Mouse (Mus musculus) embryonic facial prominence, embryonic 15.5 days (tissue): ENCODE measurements around the gene Bpifa2. TPM values are rescaled to one million over a fixed set of nuclear protein-coding genes. Genes with fewer than 3 reads are reported as not detected.

ENCODE experiments used
- ATAC-seq: fragments of 200-750 bp; cut with Nextera tagmentation; 2 replicates; pipeline ENCODE4 v1.8.0; 2017; ENCODE audit warnings: low read depth, moderate TSS enrichment; ENCODE audit not compliant: insufficient number of reproducible peaks, low FRiP score, low TSS enrichment
- H3K27ac ChIP-seq: fragments of 300-500 bp; sonication (generic); replicated peaks from 2 replicates; pipeline ENCODE4 v1.5.1; 2015; ENCODE audit warnings: mild to moderate bottlenecking, inconsistent platforms
- H3K27me3 ChIP-seq: fragments of 300-500 bp; sonication (generic); 2 replicates; pipeline ENCODE4 v1.6.1; 2015; ENCODE audit warnings: inconsistent platforms
- H3K36me3 ChIP-seq: fragments of 300-500 bp; sonication (generic); 2 replicates; pipeline ENCODE4 v1.6.1; 2015; ENCODE audit warnings: mild to moderate bottlenecking, inconsistent platforms
- H3K4me1 ChIP-seq: fragments of 300-500 bp; sonication (generic); 2 replicates; pipeline ENCODE4 v1.6.1; 2015; ENCODE audit warnings: inconsistent platforms
- H3K4me2 ChIP-seq: fragments of 300-500 bp; sonication (generic); replicated peaks from 2 replicates; pipeline ENCODE4 v1.6.1; 2015; ENCODE audit warnings: mild to moderate bottlenecking, inconsistent platforms
- H3K4me3 ChIP-seq: fragments of 300-500 bp; sonication (generic); replicated peaks from 2 replicates; pipeline ENCODE4 v1.5.1; 2015; ENCODE audit warnings: mild to moderate bottlenecking, inconsistent platforms
- H3K9ac ChIP-seq: fragments of 300-500 bp; sonication (generic); 2 replicates; pipeline ENCODE4 v1.6.1; 2015; ENCODE audit warnings: inconsistent platforms
- H3K9me3 ChIP-seq: fragments of 300-500 bp; sonication (generic); replicated peaks from 2 replicates; pipeline ENCODE4 v1.6.1; 2016; ENCODE audit warnings: inconsistent platforms
- WGBS: fragments of 180-500 bp; shearing (Covaris S2); methylation state at CpG from one replicate; pipeline ENCODE4 v1.1.7; 2015; 5-methylcytosine and 5-hydroxymethylcytosine counted together
- polyA plus RNA-seq: library from polyadenylated mRNA; unstranded; fragments of >200 nt; fragmentation: Nextera tagmentation; extraction: Ambion mirVana; gene quantifications from 2 replicates; pipeline ENCODE4 v1.2.1, GENCODE M21; 2015

Bpifa2 gene
- 0.46 TPM in 1 of 2 replicates, not detected in the other for polyA plus RNA-seq

- Histone ChIP-seq H3K9ac (no peak within 1 kb of the TSS), H3K27me3 (no peaks in the 10 kb centered on the region), H3K27ac (no peak within 1 kb of the TSS), H3K4me1 (no peaks in the 10 kb centered on the region), H3K36me3 (no peaks in the 10 kb centered on the region), H3K9me3 (no peaks in the 10 kb centered on the region), H3K4me3 (no peak within 1 kb of the TSS), H3K4me2 (no peak within 1 kb of the TSS)
- WGBS: 74% methylated on average over 3 of the region's 3 CpGs
- no peak for ATAC-seq
These were observed at the start of gene Bpifa2 for GRCm38 (mm10) chr2:154007965-154008364. Gene Bpifa2, plus strand, starts transcription at chr2:154008265.

- no peaks in the 10 kb centered on the region for H3K9me3 ChIP-seq
- H3K27me3 ChIP-seq: no peaks in the 10 kb centered on the region
- no peak for ATAC-seq
- WGBS: 69% methylated on average over 4 of the region's 4 CpGs
- no peak overlapping the region for H3K9ac ChIP-seq
- no peak overlapping the region for H3K27ac ChIP-seq
- no peaks in the 10 kb centered on the region for H3K36me3 ChIP-seq
- no peak overlapping the region for H3K4me2 ChIP-seq
- no peaks in the 10 kb centered on the region for H3K4me1 ChIP-seq
- no peak overlapping the region for H3K4me3 ChIP-seq
These were observed 45.2 kb upstream of the Bpifa2 start for GRCm38 (mm10) chr2:153962821-153963331.

DNA sequence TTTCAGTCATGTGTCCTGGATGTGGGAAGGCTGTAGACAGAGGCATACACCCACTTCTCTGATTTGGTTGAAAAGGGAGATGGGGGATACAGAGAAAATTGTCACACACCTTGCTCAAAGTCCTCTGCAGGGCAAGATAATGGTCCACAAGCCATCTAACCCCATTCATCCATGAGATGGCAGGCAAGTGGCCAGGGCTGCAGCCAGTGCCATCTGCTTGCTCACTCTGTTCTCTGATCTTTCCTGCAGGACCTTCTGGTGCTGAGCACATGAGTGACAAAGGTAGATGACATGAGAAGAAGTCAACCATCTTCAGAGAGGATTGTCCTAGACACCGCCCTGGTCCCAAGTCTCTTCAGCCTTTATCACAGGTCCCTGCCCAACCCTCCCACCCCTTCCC lies 44.7 kb upstream of the Bpifa2 start:
- Histone ChIP-seq H3K9me3 (no peaks in the 10 kb centered on the region), H3K9ac (no peak overlapping the region), H3K36me3 (no peaks in the 10 kb centered on the region), H3K4me2 (no peak overlapping the region), H3K4me1 (no peaks in the 10 kb centered on the region), H3K4me3 (no peak overlapping the region), H3K27me3 (no peaks in the 10 kb centered on the region), H3K27ac (no peak overlapping the region)
- WGBS: 90% methylated on average over 1 of the region's 1 CpGs
- no peak for ATAC-seq

DNA sequence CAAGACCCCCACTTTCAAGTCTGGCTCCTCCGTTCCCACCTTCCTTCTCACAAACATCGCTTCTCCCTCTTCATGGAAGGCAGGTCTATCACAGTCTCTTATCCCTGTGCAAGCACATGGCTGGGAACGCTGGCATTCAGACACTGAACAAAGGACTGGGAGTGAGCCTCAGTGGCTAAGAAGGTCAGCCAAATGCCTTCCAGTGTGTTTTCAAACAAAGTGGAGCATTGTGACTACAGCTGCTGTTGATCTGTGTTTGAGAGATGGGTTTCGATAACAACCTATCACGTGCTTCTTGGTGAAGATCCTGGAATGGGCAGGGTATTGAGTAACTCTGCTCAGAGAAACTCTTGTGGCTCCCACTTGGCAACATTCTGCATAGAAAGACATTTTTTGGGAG lies 37.8 kb upstream of the Bpifa2 start:
- Histone ChIP-seq H3K4me2 (no peak overlapping the region), H3K36me3 (no peaks in the 10 kb centered on the region), H3K4me1 (no peaks in the 10 kb centered on the region), H3K27me3 (no peaks in the 10 kb centered on the region), H3K27ac (no peak overlapping the region), H3K9ac (no peak overlapping the region), H3K4me3 (no peak overlapping the region), H3K9me3 (no peaks in the 10 kb centered on the region)
- ATAC-seq: no peak
- 50% methylated on average over 5 of the region's 5 CpGs for WGBS

GRCm38 (mm10) chr2:153974582-153974981 lies 33.5 kb upstream of the Bpifa2 start, which contains the start of gene Bpifa6:
Gene Bpifa6, plus strand, starts transcription at chr2:153974945.
- H3K27me3 ChIP-seq: no peaks in the 10 kb centered on the region
- no peak within 1 kb of the TSS for H3K4me2 ChIP-seq
- H3K27ac ChIP-seq: no peak within 1 kb of the TSS
- H3K9me3 ChIP-seq: no peaks in the 10 kb centered on the region
- no peak within 1 kb of the TSS for H3K4me3 ChIP-seq
- 50% methylated on average over 5 of the region's 5 CpGs for WGBS
- H3K4me1 ChIP-seq: no peaks in the 10 kb centered on the region
- no peak for ATAC-seq
- no peaks in the 10 kb centered on the region for H3K36me3 ChIP-seq
- no peak within 1 kb of the TSS for H3K9ac ChIP-seq

DNA sequence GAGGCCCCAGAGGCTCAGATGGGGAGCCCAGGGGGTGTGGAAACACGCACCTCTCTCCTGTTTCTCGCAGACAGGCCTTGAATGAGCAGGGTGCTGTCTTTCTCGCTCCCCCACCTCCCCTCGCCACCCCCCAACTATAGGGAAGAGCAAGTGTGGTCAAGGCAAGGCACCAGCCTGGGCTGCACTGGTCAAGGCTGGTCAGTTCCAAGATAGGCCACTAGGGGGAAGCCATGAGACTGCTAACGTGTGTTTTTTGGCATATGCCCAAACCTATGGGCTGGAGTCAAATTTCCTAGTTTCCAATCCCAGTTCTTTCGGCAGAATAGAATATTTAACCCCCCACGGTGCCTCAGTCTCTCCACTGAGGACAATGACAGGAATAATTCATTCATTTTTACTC lies 12.3 kb upstream of the Bpifa2 start:
- 0 out of 2 replicates have a peak, but pooled peaks have one; percentile 39 for ATAC-seq
- Histone ChIP-seq H3K27me3 (no peaks in the 10 kb centered on the region), H3K9ac (no peak overlapping the region), H3K4me1 (no peaks in the 10 kb centered on the region; the same call in 1 of the 2 replicates), H3K27ac (no peak overlapping the region), H3K9me3 (no peaks in the 10 kb centered on the region), H3K4me3 (no peak overlapping the region), H3K4me2 (no peak overlapping the region), H3K36me3 (no peaks in the 10 kb centered on the region)
- 7% methylated on average over 7 of the region's 7 CpGs for WGBS

DNA sequence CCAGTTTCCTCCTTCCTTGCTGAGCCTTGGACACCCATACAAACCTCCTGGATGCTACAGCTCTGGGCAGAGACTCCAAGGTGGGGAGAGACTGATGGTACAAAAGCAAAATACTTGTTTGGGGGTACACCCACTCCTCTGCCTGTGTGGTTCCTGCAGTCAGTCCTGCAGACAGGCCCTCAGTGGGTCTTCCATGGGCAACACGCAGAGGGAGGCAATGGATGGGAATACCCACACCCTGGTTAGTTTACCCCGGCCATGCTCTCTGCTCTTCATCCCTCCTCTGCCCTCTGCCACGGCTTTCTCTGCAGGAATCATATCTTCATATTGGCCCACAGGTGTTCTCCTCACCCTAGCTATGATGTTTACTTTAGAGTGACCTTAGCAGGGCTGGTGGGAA lies 7.6 kb upstream of the Bpifa2 start:
- Histone ChIP-seq H3K27me3 (no peaks in the 10 kb centered on the region), H3K9ac (no peak overlapping the region), H3K36me3 (no peaks in the 10 kb centered on the region), H3K9me3 (no peaks in the 10 kb centered on the region), H3K27ac (no peak overlapping the region), H3K4me3 (no peak overlapping the region), H3K4me2 (no peak overlapping the region), H3K4me1 (no peaks in the 10 kb centered on the region; the same call in 1 of the 2 replicates)
- 75% methylated on average over 3 of the region's 3 CpGs for WGBS
- ATAC-seq: no peak

GRCm38 (mm10) chr2:154001056-154001455 lies 7.0 kb upstream of the Bpifa2 start:
- Histone ChIP-seq H3K27ac (no peak overlapping the region), H3K4me2 (no peak overlapping the region), H3K4me1 (no peaks in the 10 kb centered on the region), H3K9me3 (no peaks in the 10 kb centered on the region), H3K4me3 (no peak overlapping the region), H3K36me3 (no peaks in the 10 kb centered on the region), H3K27me3 (no peaks in the 10 kb centered on the region), H3K9ac (no peak overlapping the region)
- ATAC-seq: no peak

DNA sequence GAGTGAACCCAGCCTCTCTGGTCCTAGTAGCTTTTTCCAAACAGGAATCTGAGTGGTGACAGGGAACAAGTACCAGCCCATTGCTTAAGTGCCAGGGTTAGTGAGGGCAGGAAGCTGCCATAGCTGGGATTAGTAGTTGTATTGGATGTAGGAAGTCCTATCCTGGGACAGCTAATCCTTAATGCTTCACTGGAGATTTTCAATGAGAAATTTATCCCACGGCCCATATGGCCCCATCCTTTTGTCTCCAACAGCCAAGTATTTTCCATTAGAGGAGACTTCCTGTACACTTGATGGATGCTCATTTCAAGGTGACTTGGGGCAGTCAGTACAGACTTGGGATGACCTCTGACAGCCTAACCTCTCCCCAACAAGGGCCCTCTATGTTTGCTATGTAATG lies 3.6 kb upstream of the Bpifa2 start:
- Histone ChIP-seq H3K4me2 (no peak overlapping the region), H3K4me1 (no peaks in the 10 kb centered on the region), H3K9ac (no peak overlapping the region), H3K9me3 (no peaks in the 10 kb centered on the region), H3K27ac (no peak overlapping the region), H3K4me3 (no peak overlapping the region), H3K27me3 (no peaks in the 10 kb centered on the region), H3K36me3 (no peaks in the 10 kb centered on the region)
- 81% methylated on average over 1 of the region's 1 CpGs for WGBS
- no peak for ATAC-seq

- ATAC-seq: no peak
- H3K4me1 ChIP-seq: no peaks in the 10 kb centered on the region
- 79% methylated on average over 1 of the region's 1 CpGs for WGBS
- no peak overlapping the region for H3K4me3 ChIP-seq
- H3K36me3 ChIP-seq: no peaks in the 10 kb centered on the region
- H3K27me3 ChIP-seq: no peaks in the 10 kb centered on the region
- no peak overlapping the region for H3K9ac ChIP-seq
- H3K27ac ChIP-seq: no peak overlapping the region
- no peak overlapping the region for H3K4me2 ChIP-seq
- H3K9me3 ChIP-seq: no peaks in the 10 kb centered on the region
These were observed 3.0 kb upstream of the Bpifa2 start for GRCm38 (mm10) chr2:154005094-154005493.

DNA sequence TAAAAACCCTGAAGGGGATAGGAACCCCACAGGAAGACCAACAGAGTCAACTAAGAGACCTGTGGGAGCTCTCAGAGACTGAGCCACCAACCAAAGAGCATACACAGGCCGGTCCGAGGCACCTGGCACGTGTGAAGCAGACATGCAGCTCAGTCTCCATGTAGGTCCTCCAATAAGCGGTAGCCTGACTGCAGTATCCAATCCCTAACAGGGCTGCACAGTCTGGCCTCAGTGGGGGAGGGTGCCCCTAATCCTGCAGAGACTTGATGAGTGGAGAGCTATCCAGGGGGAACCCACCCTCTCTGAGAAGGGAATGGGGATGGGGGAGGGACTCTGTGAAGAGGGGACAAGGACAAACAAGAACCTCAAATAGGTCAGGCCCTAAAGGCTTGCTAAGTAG lies 2.3 kb upstream of the Bpifa2 start:
- H3K9ac ChIP-seq: no peak overlapping the region
- no peaks in the 10 kb centered on the region for H3K4me1 ChIP-seq
- no peak overlapping the region for H3K27ac ChIP-seq
- no peak overlapping the region for H3K4me3 ChIP-seq
- no peak overlapping the region for H3K4me2 ChIP-seq
- no peaks in the 10 kb centered on the region for H3K36me3 ChIP-seq
- no peaks in the 10 kb centered on the region for H3K27me3 ChIP-seq
- H3K9me3 ChIP-seq: no peaks in the 10 kb centered on the region
- WGBS: 87% methylated on average over 4 of the region's 4 CpGs
- ATAC-seq: peak; percentile 51; the same call in 1 of the 2 replicates

DNA sequence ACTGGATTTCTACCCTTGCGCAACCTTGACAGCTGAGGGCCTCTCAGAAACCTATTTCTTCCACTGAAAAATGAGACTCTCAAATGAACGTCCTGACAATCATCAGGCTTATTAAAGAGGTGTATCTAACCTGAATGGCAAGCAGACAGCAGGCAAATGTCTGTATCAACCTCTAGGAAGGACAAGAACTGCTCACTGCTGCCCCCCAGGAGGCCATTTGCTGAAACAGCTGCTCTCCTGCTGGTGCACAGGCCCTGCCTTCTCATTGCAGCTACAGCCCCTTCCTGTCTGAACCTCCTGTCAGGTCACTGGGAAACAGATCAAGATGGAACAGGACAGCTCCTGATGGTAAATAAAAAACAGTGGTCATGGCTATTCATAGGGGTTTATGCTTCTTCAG lies 1.7 kb upstream of the Bpifa2 start:
- Histone ChIP-seq H3K4me3 (no peak overlapping the region), H3K4me2 (no peak overlapping the region), H3K27me3 (no peaks in the 10 kb centered on the region), H3K4me1 (no peaks in the 10 kb centered on the region), H3K36me3 (no peaks in the 10 kb centered on the region), H3K9me3 (no peaks in the 10 kb centered on the region), H3K9ac (no peak overlapping the region), H3K27ac (no peak overlapping the region)
- WGBS: 79% methylated on average over 2 of the region's 2 CpGs
- ATAC-seq: no peak
